Mouse (Mus musculus) forebrain, postnatal 0 days (tissue): ENCODE data around the gene Dock11. TPM values are rescaled to one million over a fixed set of nuclear protein-coding genes. Genes with fewer than 3 reads are reported as not detected.
A peak's percentile ranks its signal among the peaks of the same experiment; 100 is the strongest.

ENCODE experiments used
- ATAC-seq: fragments of 200-750 bp; cut with Nextera tagmentation; 2 replicates; pipeline ENCODE4 v1.8.0; 2017; ENCODE audit warnings: mild to moderate bottlenecking, moderate library complexity
- DNase-seq: peaks from one replicate; pipeline ENCODE4 v3.0.0-alpha.2; 2015
- H3K27ac ChIP-seq: fragments of 300-500 bp; sonication (generic); 2 replicates; pipeline ENCODE4 v1.5.1; 2014; ENCODE audit warnings: low read depth, mild to moderate bottlenecking, antibody characterized with exemption, low read length, moderate library complexity, mixed read lengths
- H3K27me3 ChIP-seq: fragments of 300-500 bp; sonication (generic); 2 replicates; pipeline ENCODE4 v1.6.1; 2014; ENCODE audit warnings: mild to moderate bottlenecking, low read length, mixed read lengths; ENCODE audit not compliant: insufficient read depth
- H3K36me3 ChIP-seq: fragments of 300-500 bp; sonication (generic); 2 replicates; pipeline ENCODE4 v1.6.1; 2014; ENCODE audit warnings: mild to moderate bottlenecking, moderate library complexity; ENCODE audit not compliant: insufficient read depth
- H3K4me1 ChIP-seq: fragments of 300-500 bp; sonication (generic); 2 replicates; pipeline ENCODE4 v1.6.1; 2014; ENCODE audit warnings: antibody characterized with exemption; ENCODE audit not compliant: insufficient read depth
- H3K4me2 ChIP-seq: fragments of 300-500 bp; sonication (generic); 2 replicates; pipeline ENCODE4 v1.6.1; 2014; ENCODE audit warnings: low read depth, mild to moderate bottlenecking, moderate library complexity
- H3K4me3 ChIP-seq: fragments of 300-500 bp; sonication (generic); 2 replicates; pipeline ENCODE4 v1.5.1; 2014; ENCODE audit warnings: low read depth, low read length, mixed read lengths
- H3K9ac ChIP-seq: fragments of 300-500 bp; sonication (generic); 2 replicates; pipeline ENCODE4 v1.6.1; 2014; ENCODE audit warnings: mild to moderate bottlenecking
- H3K9me3 ChIP-seq: fragments of 300-500 bp; sonication (generic); 2 replicates; pipeline ENCODE4 v1.6.1; 2016; ENCODE audit warnings: low read length
- CTCF ChIP-seq: sonication (generic); IDR thresholded peaks from 2 replicates; pipeline ENCODE4 v1.5.1; 2016; ENCODE audit warnings: antibody characterized with exemption, control low read depth, low read depth
- WGBS: fragments of 180-500 bp; shearing (Covaris S2); extraction: QIAGEN DNeasy Blood & Tissue Kit; methylation state at CpG from one replicate; pipeline ENCODE4 v1.1.7; 2014; 5-methylcytosine and 5-hydroxymethylcytosine counted together
- polyA plus RNA-seq: library from polyadenylated mRNA; unstranded; fragments of >200 nt; fragmentation: Nextera tagmentation; extraction: Ambion mirVana; gene quantifications from 2 replicates; pipeline ENCODE4 v1.2.1, GENCODE M21; 2015
- total RNA-seq: library from RNA; depleted of rRNA; stranded (reverse); fragments of >200 nt; gene quantifications from 2 replicates; pipeline ENCODE4 v1.2.3, GENCODE M21; 2014; rRNA removed

Gene Dock11
- total and polyA plus RNA-seq, 2 experiments from 2014 or later: 5.8 to 33.7 TPM

DNA sequence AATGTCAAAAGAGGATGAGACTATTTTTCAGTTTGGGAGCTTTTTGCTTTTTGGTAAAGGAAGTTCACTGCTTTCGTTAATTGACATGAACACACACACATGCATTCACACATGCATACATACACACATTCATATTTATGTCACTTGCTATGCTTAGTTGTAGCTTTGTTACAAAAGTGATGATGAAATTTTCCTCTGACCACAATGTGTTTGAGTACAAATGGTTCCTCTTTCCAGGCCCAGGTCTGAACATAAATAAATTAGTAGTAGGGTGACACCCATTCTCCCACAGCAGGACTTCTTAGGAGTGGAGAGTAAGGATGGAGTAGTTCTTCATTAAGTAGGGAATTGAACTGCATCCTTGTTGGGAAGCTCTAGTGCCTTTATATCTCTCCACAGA lies 212.3 kb downstream of the Dock11 start:
- DNase-seq: no peak
- H3K27ac ChIP-seq: no peak overlapping the region
- no peak for TF ChIP-seq CTCF
- H3K4me1 ChIP-seq: no peaks in the 10 kb centered on the region
- H3K9ac ChIP-seq: no peak overlapping the region
- H3K36me3 ChIP-seq: no peaks in the 10 kb centered on the region
- ATAC-seq: no peak
- H3K4me2 ChIP-seq: no peak overlapping the region
- 79% methylated on average over 1 of the region's 1 CpGs for WGBS
- no peaks in the 10 kb centered on the region for H3K9me3 ChIP-seq
- H3K27me3 ChIP-seq: no peaks in the 10 kb centered on the region
- H3K4me3 ChIP-seq: no peak overlapping the region

DNA sequence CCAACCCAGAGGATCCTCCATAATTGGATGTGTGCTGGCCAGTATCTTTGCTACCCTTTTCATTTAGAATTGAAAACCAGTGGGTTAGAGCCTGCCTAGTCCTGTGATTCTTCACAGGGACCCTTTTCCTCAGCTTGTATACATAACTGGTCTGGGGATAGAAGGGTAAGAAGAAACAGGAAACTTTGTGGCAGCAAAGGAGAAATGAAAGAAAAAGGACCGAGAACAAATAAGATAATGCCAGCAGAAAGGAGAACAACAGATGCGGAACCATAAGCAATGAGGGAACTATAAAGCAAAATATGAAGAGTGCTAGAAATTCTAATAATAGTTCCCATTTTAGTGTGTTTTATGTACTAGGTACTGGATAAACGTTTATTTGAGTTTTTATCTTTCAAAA lies 212.7 kb downstream of the Dock11 start:
- WGBS: 74% methylated on average over 3 of the region's 3 CpGs
- Histone ChIP-seq H3K36me3 (no peaks in the 10 kb centered on the region), H3K4me3 (no peak overlapping the region), H3K4me2 (no peak overlapping the region), H3K27ac (no peak overlapping the region), H3K9ac (no peak overlapping the region), H3K27me3 (no peaks in the 10 kb centered on the region), H3K4me1 (no peaks in the 10 kb centered on the region), H3K9me3 (no peaks in the 10 kb centered on the region)
- TF ChIP-seq CTCF: no peak
- DNase-seq (no peak), ATAC-seq (no peak)

DNA sequence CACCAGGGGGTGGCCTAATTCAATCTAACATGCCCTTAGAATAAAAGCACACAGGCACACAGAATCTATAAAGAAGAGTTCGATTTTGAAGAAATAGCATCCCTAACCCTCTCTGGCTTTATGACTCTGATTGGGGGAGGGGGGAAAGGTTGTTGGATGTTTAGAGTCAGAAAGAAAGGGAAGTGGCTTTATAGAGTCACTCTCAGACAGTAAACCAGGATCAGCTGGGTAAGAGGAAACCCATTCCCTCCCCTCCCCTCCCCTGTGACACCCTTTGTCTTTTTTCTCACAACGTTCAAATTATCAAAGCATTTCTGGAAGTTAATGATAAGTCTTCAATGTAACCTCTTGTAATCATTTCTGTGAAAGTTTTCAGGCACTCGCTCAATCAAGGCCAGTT lies 220.0 kb downstream of the Dock11 start:
- 39% methylated on average over 3 of the region's 3 CpGs for WGBS
- Histone ChIP-seq H3K36me3 (no peaks in the 10 kb centered on the region), H3K27ac (no peak overlapping the region), H3K9ac (no peak overlapping the region), H3K4me2 (no peak overlapping the region), H3K4me3 (no peak overlapping the region), H3K27me3 (no peaks in the 10 kb centered on the region), H3K4me1 (no peaks in the 10 kb centered on the region), H3K9me3 (no peaks in the 10 kb centered on the region)
- ATAC-seq (no peak), DNase-seq (no peak)
- no peak for TF ChIP-seq CTCF

DNA sequence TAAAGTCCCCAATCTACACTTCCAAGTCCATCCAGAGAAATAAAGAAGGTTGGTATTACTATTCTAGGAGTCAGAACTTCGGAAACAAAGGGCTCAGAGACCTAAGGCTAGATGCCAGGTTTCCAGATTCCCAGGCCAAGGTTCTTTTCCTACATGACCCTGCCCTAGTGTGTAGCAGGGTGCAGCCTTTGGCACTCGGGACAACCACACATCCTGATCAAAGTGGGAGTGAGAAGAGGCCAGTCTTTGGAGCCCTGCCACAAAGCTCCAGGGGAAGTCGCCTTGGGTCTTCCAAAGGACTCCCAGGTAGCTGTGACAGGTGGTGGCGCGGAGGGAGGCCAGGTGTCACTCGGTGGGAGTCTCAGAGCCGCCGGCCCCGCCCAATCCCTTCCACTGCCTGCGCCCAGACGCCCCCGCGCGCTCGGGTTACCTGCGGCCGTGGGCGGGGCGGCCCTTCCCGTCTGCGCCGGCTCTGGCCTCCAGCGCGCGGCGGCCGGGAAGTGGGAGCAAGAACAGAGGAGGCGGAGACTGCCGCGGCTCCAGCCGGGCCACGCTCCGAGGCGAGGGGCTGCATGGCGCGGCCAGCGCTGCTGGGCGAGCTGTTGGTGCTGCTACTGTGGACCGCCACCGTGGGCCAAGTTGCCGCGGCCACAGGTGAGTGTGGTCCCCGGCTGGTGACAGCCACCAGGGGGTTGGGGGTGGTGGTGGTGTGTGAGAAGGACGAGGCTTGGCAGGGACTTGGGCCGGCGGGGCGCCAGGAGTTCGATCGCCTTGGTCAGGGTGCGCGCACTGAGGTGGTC lies 223.2 kb downstream of the Dock11 start, which contains the start of gene Il13ra1:
Gene Il13ra1 (plus strand): TSS at position 489 of the 800 bp plus-strand sequence.
- ATAC-seq (peak; percentile 55), DNase-seq (no peak)
- no peak within 1 kb of the TSS for H3K27ac ChIP-seq
- 28% methylated on average over 47 of the region's 51 CpGs for WGBS
- no peaks in the 10 kb centered on the region for H3K27me3 ChIP-seq
- peak within 1 kb of the TSS; percentile 39; the same call in 1 of the 2 replicates for H3K9ac ChIP-seq
- H3K36me3 ChIP-seq: no peaks in the 10 kb centered on the region
- H3K4me3 ChIP-seq: peak within 1 kb of the TSS; percentile 43
- no peak for TF ChIP-seq CTCF
- no peaks in the 10 kb centered on the region for H3K4me1 ChIP-seq
- H3K9me3 ChIP-seq: no peaks in the 10 kb centered on the region
- H3K4me2 ChIP-seq: peak within 1 kb of the TSS; percentile 72

DNA sequence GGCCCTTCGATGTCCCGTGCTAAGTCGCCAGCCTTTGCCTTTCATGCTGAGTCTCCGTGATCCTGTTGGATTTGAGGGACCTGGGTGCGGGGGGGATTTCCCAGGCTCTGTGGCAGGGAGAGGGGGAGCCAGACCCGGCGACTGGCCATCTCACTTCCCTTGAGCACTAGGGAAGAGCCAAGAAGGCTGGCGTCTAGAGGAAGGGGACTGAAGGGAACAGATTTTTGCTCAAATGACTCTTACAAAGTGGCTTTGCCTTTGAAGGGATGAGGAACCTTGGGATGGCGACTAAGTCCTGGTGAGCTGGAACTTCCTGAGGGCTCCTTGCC lies 223.8 kb downstream of the Dock11 start:
- Histone ChIP-seq H3K4me2 (peak overlapping the region; percentile 72), H3K4me3 (peak overlapping the region; percentile 43), H3K27me3 (no peaks in the 10 kb centered on the region), H3K4me1 (no peaks in the 10 kb centered on the region), H3K9ac (peak overlapping the region; percentile 39; the same call in 1 of the 2 replicates), H3K27ac (no peak overlapping the region), H3K9me3 (no peaks in the 10 kb centered on the region), H3K36me3 (no peaks in the 10 kb centered on the region)
- no peak for TF ChIP-seq CTCF
- 0 out of 2 replicates have a peak, but pooled peaks have one; percentile 2 for ATAC-seq
- 25% methylated on average over 9 of the region's 9 CpGs for WGBS
- DNase-seq: no peak

DNA sequence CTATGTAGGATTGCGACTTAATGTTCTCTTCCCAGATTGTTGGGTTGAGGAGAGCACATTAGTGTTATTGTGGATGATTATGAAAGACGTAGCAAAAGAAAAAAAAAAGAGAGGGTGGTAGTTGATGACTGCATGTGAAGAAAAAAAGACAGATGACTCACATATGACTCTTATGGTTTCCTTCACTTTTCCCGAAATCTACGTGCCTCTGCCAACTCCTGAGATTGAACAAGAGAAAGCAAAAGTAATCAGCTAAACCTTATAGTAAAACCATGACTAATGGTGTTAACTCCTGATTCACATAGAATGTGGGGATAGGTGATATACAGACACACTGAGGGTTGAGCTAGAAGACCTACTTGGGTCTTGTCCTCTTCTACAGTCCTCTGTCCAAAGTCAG lies 226.5 kb downstream of the Dock11 start:
- Histone ChIP-seq H3K27ac (no peak overlapping the region), H3K9me3 (no peaks in the 10 kb centered on the region), H3K4me2 (no peak overlapping the region), H3K9ac (no peak overlapping the region), H3K4me1 (no peaks in the 10 kb centered on the region), H3K27me3 (no peaks in the 10 kb centered on the region), H3K4me3 (no peak overlapping the region), H3K36me3 (no peaks in the 10 kb centered on the region)
- DNase-seq: no peak
- WGBS: 86% methylated on average over 4 of the region's 4 CpGs
- TF ChIP-seq CTCF: no peak
- no peak for ATAC-seq

Other genes starting within 250 kb of the Dock11 start
- 9.8 and 10.5 TPM in 2 replicates for gene Il13ra1, start 223.3 kb downstream of the Dock11 start, total RNA-seq
- 5.3 and 6.7 TPM in 2 replicates for gene Il13ra1, start 223.3 kb downstream of the Dock11 start, polyA plus RNA-seq